Mouse (Mus musculus) heart, embryonic 14.5 days (tissue): ENCODE data around the gene Cpeb3. TPM values are rescaled to one million over a fixed set of nuclear protein-coding genes. Genes with fewer than 3 reads are reported as not detected.
A peak's percentile ranks its signal among the peaks of the same experiment; 100 is the strongest.

Experiments
- ATAC-seq: fragments of 200-750 bp; cut with Nextera tagmentation; 2 replicates; pipeline ENCODE4 v1.8.0; 2017; ENCODE audit warnings: low read depth, moderate TSS enrichment; ENCODE audit not compliant: insufficient number of reproducible peaks, insufficient read depth, low FRiP score
- H3K27ac ChIP-seq, 2 experiments: fragments of 200-500 bp in 1 of 2; fragments of 300-500 bp in 1 of 2; sonication (generic) in 1 of 2; replicated peaks in 1 of 2; 2 replicates each; pipeline ENCODE4 v1.5.1; 2012 to 2014; ENCODE audit warnings: low read depth in 2 of 2, low read length in 2 of 2, control low read depth in 1 of 2, mild to moderate bottlenecking in 1 of 2, mixed read lengths in 1 of 2; ENCODE audit not compliant: control insufficient read depth in 1 of 2, insufficient read depth in 1 of 2
- H3K27me3 ChIP-seq: fragments of 300-500 bp; sonication (generic); 2 replicates; pipeline ENCODE4 v1.6.1; 2014; ENCODE audit warnings: mild to moderate bottlenecking, low read length, control low read depth; ENCODE audit not compliant: control insufficient read depth, insufficient read depth
- H3K36me3 ChIP-seq: fragments of 300-500 bp; sonication (generic); 2 replicates; pipeline ENCODE4 v1.6.1; 2014; ENCODE audit warnings: mild to moderate bottlenecking, control low read depth, low read length, mixed read lengths; ENCODE audit not compliant: control insufficient read depth, insufficient read depth
- H3K4me1 ChIP-seq, 2 experiments: fragments of 200-500 bp in 1 of 2; fragments of 300-500 bp in 1 of 2; sonication (generic) in 1 of 2; 2 replicates each; pipeline ENCODE4 v1.6.1; 2012 to 2014; ENCODE audit warnings: low read length in 2 of 2, control low read depth in 1 of 2, mixed read lengths in 1 of 2; ENCODE audit not compliant: control insufficient read depth in 2 of 2, insufficient read depth in 2 of 2
- H3K4me2 ChIP-seq: fragments of 300-500 bp; sonication (generic); 2 replicates; pipeline ENCODE4 v1.6.1; 2014; ENCODE audit warnings: mild to moderate bottlenecking, low read length
- H3K4me3 ChIP-seq, 2 experiments: fragments of 200-500 bp in 1 of 2; fragments of 300-500 bp in 1 of 2; sonication (generic) in 1 of 2; 2 replicates each; pipeline ENCODE4 v1.5.1; 2012 to 2014; ENCODE audit warnings: low read length in 2 of 2, mild to moderate bottlenecking in 2 of 2, control low read depth in 1 of 2, low read depth in 1 of 2, moderate library complexity in 1 of 2; ENCODE audit not compliant: control insufficient read depth in 1 of 2, insufficient read depth in 1 of 2
- H3K9ac ChIP-seq: fragments of 300-500 bp; sonication (generic); 2 replicates; pipeline ENCODE4 v1.6.1; 2014; ENCODE audit warnings: mild to moderate bottlenecking, low read length
- H3K9me3 ChIP-seq: fragments of 300-500 bp; sonication (generic); 2 replicates; pipeline ENCODE4 v1.6.1; 2016; ENCODE audit warnings: low read length, control low read depth; ENCODE audit not compliant: control insufficient read depth
- WGBS: fragments of 180-500 bp; shearing (Covaris S2); extraction: QIAGEN DNeasy Blood & Tissue Kit; methylation state at CpG from one replicate; pipeline ENCODE4 v1.1.7; 2014; 5-methylcytosine and 5-hydroxymethylcytosine counted together
- polyA plus RNA-seq: library from polyadenylated mRNA; unstranded; fragments of >200 nt; fragmentation: Nextera tagmentation; extraction: Ambion mirVana; gene quantifications from 2 replicates; pipeline ENCODE4 v1.2.1, GENCODE M21; 2014

Gene Cpeb3
- polyA plus RNA-seq, 1 experiment from 2014 or later, result 8.8 TPM

- no peaks in the 10 kb centered on the region for H3K9me3 ChIP-seq
- H3K27me3 ChIP-seq, result no peaks in the 10 kb centered on the region
- peak overlapping the region; percentile 28 to 91; a peak in 3 of 4 replicates for H3K4me3 ChIP-seq
- H3K4me2 ChIP-seq, result peak overlapping the region; percentile 94
- no peak for ATAC-seq
- H3K9ac ChIP-seq, result peak overlapping the region; percentile 95
- peak overlapping the region; percentile 70 to 76 for H3K27ac ChIP-seq
- 22% methylated on average over 4 of the region's 4 CpGs for WGBS
- H3K4me1 ChIP-seq, result peaks cover 0 to 10% of the 10 kb centered on the region in 2 experiments; a peak in 1 of 4 replicates
- H3K36me3 ChIP-seq, result no peaks in the 10 kb centered on the region
Observed at GRCm38 (mm10) chr19:37176879-37177462, 31.4 kb downstream of the Cpeb3 start.

GRCm38 (mm10) chr19:37175919-37176318 is 32.5 kb downstream of the Cpeb3 start:
- Histone ChIP-seq H3K27me3 (no peaks in the 10 kb centered on the region), H3K9ac (peak overlapping the region; percentile 95), H3K9me3 (no peaks in the 10 kb centered on the region), H3K36me3 (0 out of 2 replicates have a peak, but pooled peaks cover under 1% of the 10 kb centered on the region), H3K4me2 (peak overlapping the region; percentile 94), H3K4me3 (peak overlapping the region; percentile 91 to 92), H3K4me1 (peaks cover 0 to 10% of the 10 kb centered on the region in 2 experiments; a peak in 1 of 4 replicates), H3K27ac (peak overlapping the region; percentile 93 to 100)
- no peak for ATAC-seq
- 5% methylated on average over 6 of the region's 6 CpGs for WGBS

- WGBS, result 2% methylated on average over 12 of the region's 12 CpGs
- no peak for ATAC-seq
Observed at GRCm38 (mm10) chr19:37175436-37175805, 33.0 kb downstream of the Cpeb3 start.

GRCm38 (mm10) chr19:37174716-37175435 is 33.5 kb downstream of the Cpeb3 start:
- WGBS, result under 1% methylated on average over 36 of the region's 36 CpGs
- Histone ChIP-seq H3K9ac (peak overlapping the region; percentile 95), H3K4me2 (peak overlapping the region; percentile 94), H3K36me3 (peaks cover 5% of the 10 kb centered on the region; the same call in 1 of the 2 replicates), H3K27ac (peak overlapping the region; percentile 93 to 100), H3K9me3 (no peaks in the 10 kb centered on the region), H3K27me3 (no peaks in the 10 kb centered on the region), H3K4me3 (peak overlapping the region; percentile 91 to 92), H3K4me1 (peaks cover 0 to 10% of the 10 kb centered on the region in 2 experiments; a peak in 1 of 4 replicates)
- ATAC-seq, result peak; percentile 56

More at GRCm38 (mm10) chr19:37175436-37175805, 33.0 kb downstream of the Cpeb3 start:
- peak overlapping the region; percentile 94 for H3K4me2 ChIP-seq
- peak overlapping the region; percentile 95 for H3K9ac ChIP-seq
- H3K4me3 ChIP-seq, result peak overlapping the region; percentile 91 to 92
- H3K4me1 ChIP-seq, result peaks cover 0 to 10% of the 10 kb centered on the region in 2 experiments; a peak in 1 of 4 replicates
- H3K27me3 ChIP-seq, result no peaks in the 10 kb centered on the region
- H3K9me3 ChIP-seq, result no peaks in the 10 kb centered on the region
- H3K36me3 ChIP-seq, result peaks cover 5% of the 10 kb centered on the region; the same call in 1 of the 2 replicates
- peak overlapping the region; percentile 93 to 100 for H3K27ac ChIP-seq

GRCm38 (mm10) chr19:37174116-37174715 is 34.2 kb downstream of the Cpeb3 start:
- peak; percentile 13; the same call in 1 of the 2 replicates for ATAC-seq
- WGBS, result under 1% methylated on average over 70 of the region's 70 CpGs
- peaks cover 0 to 10% of the 10 kb centered on the region in 2 experiments; a peak in 1 of 4 replicates for H3K4me1 ChIP-seq
- no peaks in the 10 kb centered on the region for H3K9me3 ChIP-seq
- H3K27me3 ChIP-seq, result no peaks in the 10 kb centered on the region
- H3K9ac ChIP-seq, result peak overlapping the region; percentile 95
- H3K27ac ChIP-seq, result peak overlapping the region; percentile 93 to 100
- H3K4me2 ChIP-seq, result peak overlapping the region; percentile 94
- H3K4me3 ChIP-seq, result peak overlapping the region; percentile 91 to 92
- H3K36me3 ChIP-seq, result peaks cover 5% of the 10 kb centered on the region; the same call in 1 of the 2 replicates

- ATAC-seq, result no peak
- no peaks in the 10 kb centered on the region for H3K9me3 ChIP-seq
Observed at GRCm38 (mm10) chr19:37173331-37174115, 34.9 kb downstream of the Cpeb3 start.

More at GRCm38 (mm10) chr19:37173331-37174115, 34.9 kb downstream of the Cpeb3 start:
- H3K9ac ChIP-seq, result peak overlapping the region; percentile 95
- H3K27me3 ChIP-seq, result no peaks in the 10 kb centered on the region
- peaks cover 0 to 4% of the 10 kb centered on the region in 2 experiments; a peak in 1 of 4 replicates for H3K4me1 ChIP-seq
- peak overlapping the region; percentile 94 for H3K4me2 ChIP-seq
- H3K27ac ChIP-seq, result peak overlapping the region; percentile 93 to 100
- H3K36me3 ChIP-seq, result peaks cover 8% of the 10 kb centered on the region; the same call in 1 of the 2 replicates
- peak overlapping the region; percentile 91 to 92 for H3K4me3 ChIP-seq
- 22% methylated on average over 20 of the region's 20 CpGs for WGBS
